Mouse (Mus musculus) embryonic facial prominence, embryonic 15.5 days (tissue): ENCODE data around the gene Ubxn7. TPM values are rescaled to one million over a fixed set of nuclear protein-coding genes. Genes with fewer than 3 reads are reported as not detected.
A peak's percentile ranks its signal among the peaks of the same experiment; 100 is the strongest.
"Not testable (repeated sequence)": the region's sequence is repeated elsewhere in the genome, so short reads cannot be mapped to it uniquely, and the experiment has no call there.

ENCODE experiments used
- ATAC-seq: fragments of 200-750 bp; cut with Nextera tagmentation; 2 replicates; pipeline ENCODE4 v1.8.0; 2017; ENCODE audit warnings: low read depth, moderate TSS enrichment; ENCODE audit not compliant: insufficient number of reproducible peaks, low FRiP score, low TSS enrichment
- H3K27ac ChIP-seq: fragments of 300-500 bp; sonication (generic); replicated peaks from 2 replicates; pipeline ENCODE4 v1.5.1; 2015; ENCODE audit warnings: mild to moderate bottlenecking, inconsistent platforms
- H3K27me3 ChIP-seq: fragments of 300-500 bp; sonication (generic); 2 replicates; pipeline ENCODE4 v1.6.1; 2015; ENCODE audit warnings: inconsistent platforms
- H3K36me3 ChIP-seq: fragments of 300-500 bp; sonication (generic); 2 replicates; pipeline ENCODE4 v1.6.1; 2015; ENCODE audit warnings: mild to moderate bottlenecking, inconsistent platforms
- H3K4me1 ChIP-seq: fragments of 300-500 bp; sonication (generic); 2 replicates; pipeline ENCODE4 v1.6.1; 2015; ENCODE audit warnings: inconsistent platforms
- H3K4me2 ChIP-seq: fragments of 300-500 bp; sonication (generic); replicated peaks from 2 replicates; pipeline ENCODE4 v1.6.1; 2015; ENCODE audit warnings: mild to moderate bottlenecking, inconsistent platforms
- H3K4me3 ChIP-seq: fragments of 300-500 bp; sonication (generic); replicated peaks from 2 replicates; pipeline ENCODE4 v1.5.1; 2015; ENCODE audit warnings: mild to moderate bottlenecking, inconsistent platforms
- H3K9ac ChIP-seq: fragments of 300-500 bp; sonication (generic); 2 replicates; pipeline ENCODE4 v1.6.1; 2015; ENCODE audit warnings: inconsistent platforms
- H3K9me3 ChIP-seq: fragments of 300-500 bp; sonication (generic); replicated peaks from 2 replicates; pipeline ENCODE4 v1.6.1; 2016; ENCODE audit warnings: inconsistent platforms
- WGBS: fragments of 180-500 bp; shearing (Covaris S2); methylation state at CpG from one replicate; pipeline ENCODE4 v1.1.7; 2015; 5-methylcytosine and 5-hydroxymethylcytosine counted together
- polyA plus RNA-seq: library from polyadenylated mRNA; unstranded; fragments of >200 nt; fragmentation: Nextera tagmentation; extraction: Ambion mirVana; gene quantifications from 2 replicates; pipeline ENCODE4 v1.2.1, GENCODE M21; 2015

Gene Ubxn7
- polyA plus RNA-seq: 22.7 and 25.7 TPM in 2 replicates

DNA sequence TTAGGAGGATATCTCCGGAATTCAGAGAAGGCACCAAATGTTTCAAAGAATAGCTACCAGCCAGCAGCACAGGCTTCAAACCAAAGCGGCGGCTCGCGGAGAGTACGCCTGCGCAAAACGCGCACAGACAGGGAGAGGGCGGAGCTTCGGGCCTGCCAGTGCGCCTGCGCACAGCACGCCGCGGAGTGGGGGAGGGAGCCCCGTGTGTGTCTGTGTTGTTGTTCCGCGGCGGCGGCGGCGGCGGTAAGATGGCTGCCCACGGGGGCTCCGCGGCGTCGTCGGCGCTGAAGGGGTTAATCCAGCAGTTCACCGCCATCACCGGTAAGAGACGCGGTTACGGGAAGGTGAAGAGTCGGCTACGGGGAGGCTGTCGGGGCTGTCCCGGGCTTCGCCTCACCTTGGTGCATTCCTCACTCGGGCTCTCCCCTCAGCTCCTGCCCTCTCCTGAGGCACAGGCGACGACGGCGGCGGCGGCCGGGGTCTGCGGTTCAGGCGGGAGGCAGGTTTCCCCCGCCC is at the start of gene Ubxn7:
TSS of gene Ubxn7 (plus strand) at position 218 of the 516 bp plus-strand sequence.
- WGBS: 2% methylated on average over 52 of the region's 52 CpGs
- H3K4me2 ChIP-seq: peak within 1 kb of the TSS; percentile 50
- H3K27ac ChIP-seq: peak within 1 kb of the TSS; percentile 97
- H3K4me3 ChIP-seq: peak within 1 kb of the TSS; percentile 72
- H3K27me3 ChIP-seq: no peaks in the 10 kb centered on the region
- peak within 1 kb of the TSS; percentile 85 for H3K9ac ChIP-seq
- H3K4me1 ChIP-seq: peaks cover 13% of the 10 kb centered on the region; the same call in 1 of the 2 replicates
- ATAC-seq: peak; percentile 96
- no peaks in the 10 kb centered on the region for H3K36me3 ChIP-seq
- H3K9me3 ChIP-seq: no peaks in the 10 kb centered on the region

- Histone ChIP-seq H3K36me3 (peaks cover 43% of the 10 kb centered on the region), H3K9ac (no peak overlapping the region), H3K27ac (no peak overlapping the region), H3K4me3 (no peak overlapping the region), H3K27me3 (no peaks in the 10 kb centered on the region), H3K4me2 (no peak overlapping the region), H3K9me3 (no peaks in the 10 kb centered on the region), H3K4me1 (peaks cover 9% of the 10 kb centered on the region; the same call in 1 of the 2 replicates)
- no peak for ATAC-seq
Measured at GRCm38 (mm10) chr16:32282608-32283007, 49.4 kb upstream of the Ubxn7 start.

GRCm38 (mm10) chr16:32291821-32292220 is 40.2 kb upstream of the Ubxn7 start:
- no peaks in the 10 kb centered on the region for H3K4me1 ChIP-seq
- no peak overlapping the region for H3K4me2 ChIP-seq
- H3K9ac ChIP-seq: no peak overlapping the region
- no peaks in the 10 kb centered on the region for H3K27me3 ChIP-seq
- WGBS: 95% methylated on average over 4 of the region's 4 CpGs
- no peak overlapping the region for H3K4me3 ChIP-seq
- no peak overlapping the region for H3K27ac ChIP-seq
- H3K9me3 ChIP-seq: no peaks in the 10 kb centered on the region
- no peak for ATAC-seq
- peaks cover 49% of the 10 kb centered on the region for H3K36me3 ChIP-seq

DNA sequence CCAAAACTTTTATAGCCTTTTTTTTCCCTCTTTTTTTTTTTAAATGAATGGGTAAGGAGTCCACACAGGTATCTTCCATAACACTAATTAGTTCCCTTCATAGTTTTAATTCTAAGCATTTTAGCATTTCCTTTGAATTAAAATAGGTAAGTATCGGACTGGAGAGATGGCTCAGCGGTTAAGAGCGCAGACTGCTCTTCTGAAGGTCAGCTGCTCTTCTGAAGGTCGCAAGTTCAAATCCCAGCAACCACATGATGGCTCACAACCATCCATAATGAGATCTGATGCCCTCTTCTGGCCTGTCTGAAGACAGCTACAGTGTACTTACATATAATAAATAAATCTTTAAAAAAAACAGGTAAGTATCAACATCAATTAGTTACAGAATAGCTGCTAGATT is 32.4 kb upstream of the Ubxn7 start:
- H3K9ac ChIP-seq, H3K27me3 ChIP-seq, H3K9me3 ChIP-seq, ATAC-seq, H3K4me2 ChIP-seq, H3K4me3 ChIP-seq, H3K4me1 ChIP-seq, H3K27ac ChIP-seq: not testable (repeated sequence)
- WGBS: 91% methylated on average over 4 of the region's 4 CpGs
- H3K36me3 ChIP-seq: peaks cover 54% of the 10 kb centered on the region

- H3K27ac ChIP-seq: no peak overlapping the region
- 58% methylated on average over 1 of the region's 1 CpGs for WGBS
- H3K36me3 ChIP-seq: peaks cover 32% of the 10 kb centered on the region
- no peaks in the 10 kb centered on the region for H3K4me1 ChIP-seq
- no peak overlapping the region for H3K9ac ChIP-seq
- no peak for ATAC-seq
- no peaks in the 10 kb centered on the region for H3K27me3 ChIP-seq
- no peak overlapping the region for H3K4me2 ChIP-seq
- no peaks in the 10 kb centered on the region for H3K9me3 ChIP-seq
- H3K4me3 ChIP-seq: no peak overlapping the region
Measured at GRCm38 (mm10) chr16:32303046-32303445, 29.0 kb upstream of the Ubxn7 start.

DNA sequence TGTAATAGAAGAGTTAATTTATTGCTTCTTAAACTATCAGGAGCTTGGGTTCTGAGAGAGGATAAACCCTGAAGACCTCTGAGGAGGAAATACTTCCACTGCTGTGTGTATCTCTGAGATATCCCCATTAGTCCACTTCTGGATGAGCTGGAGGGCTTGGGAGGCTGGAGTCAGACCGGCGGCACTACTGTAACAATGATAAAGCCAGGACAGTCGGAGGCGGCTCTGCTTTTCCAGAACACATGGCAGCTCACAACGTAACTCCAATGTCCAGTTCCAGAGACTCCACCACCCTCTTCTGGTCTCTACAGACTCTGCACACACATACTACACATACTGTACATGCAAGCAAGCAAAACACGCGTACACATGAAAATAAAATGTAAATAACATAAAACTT is 28.2 kb upstream of the Ubxn7 start:
- H3K9ac ChIP-seq: no peak overlapping the region
- H3K4me1 ChIP-seq: no peaks in the 10 kb centered on the region
- no peak overlapping the region for H3K4me3 ChIP-seq
- no peaks in the 10 kb centered on the region for H3K27me3 ChIP-seq
- no peak overlapping the region for H3K4me2 ChIP-seq
- H3K9me3 ChIP-seq: no peaks in the 10 kb centered on the region
- H3K27ac ChIP-seq: no peak overlapping the region
- peaks cover 24% of the 10 kb centered on the region for H3K36me3 ChIP-seq
- 97% methylated on average over 7 of the region's 7 CpGs for WGBS
- no peak for ATAC-seq

DNA sequence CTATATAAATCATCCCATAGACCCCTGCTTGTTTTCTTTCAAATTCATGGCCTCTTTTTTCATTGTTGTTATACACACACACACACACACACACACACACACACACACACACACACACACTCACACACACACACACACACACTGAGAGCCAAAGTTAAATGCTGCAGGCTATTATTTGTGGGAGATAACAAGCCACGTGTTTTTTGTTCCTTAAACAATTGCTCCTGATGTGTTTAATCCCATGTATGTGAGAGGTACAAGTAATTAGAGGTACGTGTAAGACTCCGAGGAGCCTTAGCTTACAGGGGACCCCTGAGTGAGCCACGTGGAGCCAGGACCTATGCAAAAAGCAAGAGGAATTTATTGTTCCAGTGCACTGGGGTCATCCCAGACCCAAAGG is 20.1 kb upstream of the Ubxn7 start:
- Histone ChIP-seq H3K27me3 (no peaks in the 10 kb centered on the region), H3K9me3 (no peaks in the 10 kb centered on the region), H3K4me1 (no peaks in the 10 kb centered on the region), H3K9ac (no peak overlapping the region), H3K36me3 (no peaks in the 10 kb centered on the region), H3K4me2 (no peak overlapping the region), H3K27ac (no peak overlapping the region), H3K4me3 (no peak overlapping the region)
- WGBS: 66% methylated on average over 4 of the region's 4 CpGs
- ATAC-seq: no peak

GRCm38 (mm10) chr16:32312386-32312785 is 19.7 kb upstream of the Ubxn7 start:
- no peak overlapping the region for H3K27ac ChIP-seq
- no peaks in the 10 kb centered on the region for H3K4me1 ChIP-seq
- no peak overlapping the region for H3K9ac ChIP-seq
- WGBS: 19% methylated on average over 5 of the region's 5 CpGs
- H3K27me3 ChIP-seq: no peaks in the 10 kb centered on the region
- H3K4me2 ChIP-seq: no peak overlapping the region
- H3K9me3 ChIP-seq: no peaks in the 10 kb centered on the region
- no peak overlapping the region for H3K4me3 ChIP-seq
- no peaks in the 10 kb centered on the region for H3K36me3 ChIP-seq
- no peak for ATAC-seq

DNA sequence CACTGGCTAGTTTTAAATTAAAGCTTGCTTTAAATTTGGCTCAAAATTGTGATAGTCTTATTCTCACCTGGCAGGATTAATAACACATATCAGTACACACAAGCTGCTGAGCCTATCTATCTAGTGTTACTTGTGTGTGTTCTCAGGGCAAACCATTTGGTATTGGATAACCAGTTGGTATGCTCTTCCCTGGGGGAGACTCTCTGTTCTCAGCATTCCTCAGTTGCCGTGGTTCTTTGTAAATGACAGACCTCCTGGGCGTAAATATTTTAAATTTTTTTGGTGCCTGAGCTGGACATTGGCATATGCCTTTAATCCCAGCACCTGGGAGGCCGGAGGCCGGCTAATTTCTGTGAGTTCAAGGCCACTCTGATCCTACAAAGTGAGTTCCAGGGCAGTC is 19.2 kb upstream of the Ubxn7 start:
- Histone ChIP-seq H3K4me1 (no peaks in the 10 kb centered on the region), H3K9ac (no peak overlapping the region), H3K27me3 (no peaks in the 10 kb centered on the region), H3K4me3 (no peak overlapping the region), H3K27ac (no peak overlapping the region), H3K36me3 (no peaks in the 10 kb centered on the region), H3K4me2 (no peak overlapping the region), H3K9me3 (no peaks in the 10 kb centered on the region)
- ATAC-seq: no peak
- 30% methylated on average over 4 of the region's 4 CpGs for WGBS

DNA sequence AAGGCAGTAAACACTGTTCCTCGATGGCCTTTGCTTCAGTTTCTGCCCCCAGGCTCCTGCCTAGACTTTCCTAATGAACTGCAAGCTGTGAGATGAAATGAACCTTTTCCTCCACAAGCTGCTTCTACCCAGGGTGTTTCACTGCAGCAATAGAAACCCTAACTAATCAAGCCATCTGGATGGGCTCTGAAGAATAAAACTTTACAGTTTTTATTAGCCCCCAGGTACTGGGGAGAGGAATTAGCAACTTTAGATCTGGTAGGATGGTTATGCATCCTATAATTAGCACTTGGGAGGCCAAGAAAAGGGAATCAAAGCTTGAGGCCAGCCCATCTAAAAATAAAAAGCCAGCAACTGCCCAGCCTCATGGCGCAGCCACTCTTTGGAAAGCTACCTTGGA is 15.5 kb upstream of the Ubxn7 start:
- Histone ChIP-seq H3K9ac (no peak overlapping the region), H3K4me3 (no peak overlapping the region), H3K27me3 (no peaks in the 10 kb centered on the region), H3K27ac (no peak overlapping the region), H3K9me3 (no peaks in the 10 kb centered on the region), H3K4me1 (no peaks in the 10 kb centered on the region), H3K4me2 (no peak overlapping the region), H3K36me3 (no peaks in the 10 kb centered on the region)
- ATAC-seq: no peak
- 53% methylated on average over 2 of the region's 2 CpGs for WGBS

DNA sequence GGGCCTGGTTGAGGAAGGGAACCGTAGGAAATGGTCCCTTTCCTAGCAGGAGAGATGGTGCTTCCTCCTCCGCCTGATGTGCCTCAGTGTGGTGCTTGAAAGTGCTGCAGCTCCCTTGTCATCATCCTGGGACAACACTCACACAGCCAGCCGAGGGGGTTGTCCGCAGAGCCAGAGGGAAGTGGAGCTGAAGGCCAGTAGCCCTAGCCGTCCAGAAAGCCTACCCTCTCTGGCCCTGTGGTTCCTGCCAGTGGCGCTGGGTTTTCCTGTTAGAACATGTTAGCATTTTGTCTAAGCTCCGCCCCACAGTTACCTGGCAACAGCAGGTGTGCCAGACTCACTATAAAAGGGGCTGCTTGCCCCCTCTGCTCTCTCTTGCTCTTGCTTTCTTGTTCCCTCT is 8.1 kb upstream of the Ubxn7 start:
- WGBS: 32% methylated on average over 7 of the region's 7 CpGs
- no peak for ATAC-seq
- no peaks in the 10 kb centered on the region for H3K27me3 ChIP-seq
- H3K9ac ChIP-seq: no peak overlapping the region
- no peak overlapping the region for H3K4me3 ChIP-seq
- no peaks in the 10 kb centered on the region for H3K36me3 ChIP-seq
- no peak overlapping the region for H3K4me2 ChIP-seq
- no peak overlapping the region for H3K27ac ChIP-seq
- no peaks in the 10 kb centered on the region for H3K4me1 ChIP-seq
- no peaks in the 10 kb centered on the region for H3K9me3 ChIP-seq

GRCm38 (mm10) chr16:32330876-32331670 is 984 bp upstream of the Ubxn7 start:
- H3K36me3 ChIP-seq: no peaks in the 10 kb centered on the region
- no peaks in the 10 kb centered on the region for H3K9me3 ChIP-seq
- 40% methylated on average over 9 of the region's 9 CpGs for WGBS
- no peak overlapping the region for H3K9ac ChIP-seq
- no peak for ATAC-seq
- H3K27me3 ChIP-seq: no peaks in the 10 kb centered on the region
- peak overlapping the region; percentile 50 for H3K4me2 ChIP-seq
- peak overlapping the region; percentile 72 for H3K4me3 ChIP-seq
- peaks cover 10% of the 10 kb centered on the region; the same call in 1 of the 2 replicates for H3K4me1 ChIP-seq
- 0 out of 2 replicates have a peak overlapping the region, but pooled peaks have one; percentile 7 for H3K27ac ChIP-seq
